Mouse (Mus musculus) adrenal gland, adult 8-10 months (tissue): ENCODE results near the gene Ywhag. TPM values are rescaled to one million over a fixed set of nuclear protein-coding genes. Genes with fewer than 3 reads are reported as not detected.

Experiments
- DNase-seq: peaks from one replicate; pipeline ENCODE4 v3.0.0; 2022
- total RNA-seq, 4 experiments: library from RNA; stranded (reverse); gene quantifications; 2 replicates each; pipeline ENCODE4 v1.2.4; 2022

Gene Ywhag
- total RNA-seq, 4 experiments from 2014 or later: 434 to 601 (median 481) TPM

DNA sequence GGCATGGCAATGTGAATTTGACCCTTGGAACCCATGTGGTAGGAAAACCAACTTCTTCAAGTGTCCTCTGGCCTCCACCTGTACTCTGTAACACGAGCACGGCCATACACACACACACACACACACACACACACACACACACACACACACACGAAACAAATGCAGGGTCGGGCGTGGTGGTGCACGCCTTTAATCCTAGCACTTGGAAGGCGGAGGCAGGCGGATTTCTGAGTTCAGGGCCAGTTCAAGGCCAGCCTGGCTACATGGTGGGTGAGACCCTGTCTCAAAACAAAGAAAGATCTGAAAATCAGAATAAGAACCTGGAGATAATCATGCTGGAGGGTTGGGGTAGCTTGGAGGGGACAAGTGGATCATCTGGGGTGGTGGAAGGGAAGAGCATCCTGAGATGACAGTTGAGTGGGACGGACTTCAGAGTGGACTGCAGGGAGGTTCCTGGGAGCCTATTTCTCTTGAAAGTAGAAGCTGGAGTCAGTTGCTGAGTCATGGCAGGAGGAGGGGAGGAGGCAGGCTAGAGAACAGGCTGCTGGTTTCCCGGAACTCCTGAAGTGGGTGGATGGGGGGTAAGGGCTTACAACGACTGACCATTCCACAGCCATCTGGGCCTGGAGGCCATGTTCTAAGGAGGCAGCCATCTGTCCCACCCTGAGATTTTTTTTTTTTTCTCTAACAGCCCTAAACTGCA, 16.4 kb upstream of the Ywhag start:
- no peak for DNase-seq

DNA sequence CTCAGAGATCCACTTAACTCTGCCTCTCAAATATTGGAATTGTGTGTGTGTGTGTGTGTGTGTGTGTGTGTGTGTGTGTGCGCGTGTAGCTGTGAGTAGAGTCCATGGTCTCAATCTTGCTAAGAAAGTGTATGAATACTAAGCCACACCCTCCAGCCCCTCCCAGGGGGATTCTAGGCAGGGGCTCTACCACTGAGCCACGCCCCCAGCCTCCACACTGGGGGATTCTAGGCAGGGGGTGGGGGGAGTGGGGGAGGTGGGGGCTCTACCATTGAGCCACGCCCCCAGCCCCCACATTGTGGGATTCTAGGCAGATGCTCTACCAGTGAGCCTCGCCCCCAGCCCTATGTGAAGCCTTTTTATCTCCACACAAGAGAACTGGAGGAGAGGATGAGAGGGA, 12.2 kb upstream of the Ywhag start:
- DNase-seq: no peak

DNA sequence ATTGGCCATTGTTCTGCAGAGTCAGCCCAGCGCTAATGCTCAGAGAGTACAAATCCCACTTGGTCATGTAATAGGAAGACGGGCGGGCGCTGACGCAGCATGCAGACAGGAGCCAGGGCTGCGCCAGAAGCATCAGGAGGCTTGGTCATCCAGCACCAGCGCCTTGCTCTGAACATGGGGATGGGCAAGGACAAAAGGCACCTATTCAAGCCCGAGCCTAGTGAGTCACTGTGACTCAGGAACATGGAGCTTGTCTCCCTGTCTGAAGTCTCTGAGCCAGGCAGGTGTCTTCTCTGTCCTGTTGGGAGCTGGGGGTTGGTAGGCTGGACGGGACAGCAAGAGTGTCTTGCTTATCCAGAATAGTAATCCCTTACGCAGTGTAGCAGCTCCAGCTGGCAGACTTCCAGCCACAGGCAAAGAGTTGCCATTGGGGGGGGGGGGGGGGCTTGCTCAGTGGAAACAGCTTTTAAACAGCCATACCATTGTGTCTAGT, 11.5 kb upstream of the Ywhag start:
- no peak for DNase-seq

DNA sequence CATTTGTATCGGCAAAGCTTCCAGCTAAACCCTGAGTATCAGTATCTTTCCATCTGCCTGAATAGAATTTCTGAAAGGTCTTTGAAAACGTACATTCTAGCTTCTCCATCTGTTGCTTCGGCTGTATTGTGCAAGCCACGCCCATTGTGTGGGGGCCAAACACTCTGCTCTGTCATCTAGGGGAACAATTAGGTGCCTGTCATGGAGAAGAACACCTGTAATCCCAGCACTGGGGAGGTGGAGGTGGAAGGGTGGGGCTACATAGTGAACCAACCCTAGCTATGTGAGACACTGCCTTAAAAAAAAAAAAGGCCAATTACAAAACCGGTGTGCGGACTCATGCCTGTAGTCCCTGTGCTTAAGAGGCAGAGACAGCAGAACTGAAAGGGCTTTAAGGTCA, 8.3 kb upstream of the Ywhag start:
- DNase-seq: no peak

DNA sequence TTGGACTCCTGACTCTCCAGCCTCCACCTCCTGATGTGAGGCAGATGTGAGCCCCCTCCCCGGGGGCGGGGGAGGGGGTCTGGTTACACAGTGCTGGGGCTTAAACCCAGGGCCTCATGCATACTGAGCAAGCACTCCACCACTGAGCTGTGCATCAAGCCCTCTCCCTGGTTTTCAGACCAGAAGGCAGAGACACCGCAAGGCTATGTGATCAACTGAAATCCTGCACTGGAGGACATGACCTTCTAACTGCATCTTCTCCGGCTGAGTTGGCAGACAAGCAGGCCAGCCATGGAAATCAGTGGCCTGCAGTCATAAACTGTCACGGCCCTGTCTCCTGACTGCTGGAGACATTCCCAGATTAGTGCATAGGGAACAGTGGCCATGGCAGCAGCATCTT, 6.2 kb upstream of the Ywhag start:
- peak; percentile 69 for DNase-seq

DNA sequence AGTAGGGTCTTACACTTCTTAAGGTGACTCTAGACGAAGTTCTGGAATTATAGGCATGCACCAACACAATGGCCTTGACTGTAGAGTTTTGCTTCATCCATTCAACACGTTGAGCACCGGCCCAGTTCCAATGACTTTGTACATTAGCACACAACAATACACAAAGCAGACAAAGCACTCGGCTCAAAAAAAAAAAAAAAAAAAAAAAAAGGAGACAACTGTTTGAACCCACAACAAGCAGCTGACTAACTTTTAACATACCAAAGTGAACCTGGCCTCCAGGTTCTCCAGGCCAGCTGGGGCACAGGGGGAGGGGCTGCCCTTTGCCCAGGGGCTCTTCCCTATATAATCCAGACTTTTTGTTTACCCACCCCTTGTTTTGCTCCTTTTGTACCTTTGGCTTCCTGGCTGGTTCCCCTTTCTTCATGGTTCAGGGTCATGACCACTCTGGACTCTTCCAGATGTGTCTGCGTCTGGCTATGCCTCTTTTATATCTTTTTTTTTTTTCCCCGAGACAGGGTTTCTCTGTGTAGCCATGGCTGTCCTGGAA, 1.3 kb upstream of the Ywhag start:
- no peak for DNase-seq

DNA sequence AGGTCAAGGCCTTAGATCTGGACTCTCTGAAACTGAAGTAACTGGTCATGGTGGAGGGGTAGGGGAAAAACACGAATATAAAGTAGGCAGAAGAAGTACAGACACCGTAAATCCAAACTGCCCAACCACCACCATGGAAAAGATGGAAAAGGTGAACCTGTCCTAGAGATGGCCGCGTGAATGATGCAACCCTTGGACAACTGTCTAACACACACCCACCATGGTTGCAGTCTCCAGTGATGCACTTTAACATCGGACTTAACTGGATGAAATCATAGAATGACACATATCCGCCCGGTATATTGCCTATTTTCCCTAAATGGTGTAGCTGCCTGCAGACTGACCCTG, 734 bp upstream of the Ywhag start:
- DNase-seq: no peak

DNA sequence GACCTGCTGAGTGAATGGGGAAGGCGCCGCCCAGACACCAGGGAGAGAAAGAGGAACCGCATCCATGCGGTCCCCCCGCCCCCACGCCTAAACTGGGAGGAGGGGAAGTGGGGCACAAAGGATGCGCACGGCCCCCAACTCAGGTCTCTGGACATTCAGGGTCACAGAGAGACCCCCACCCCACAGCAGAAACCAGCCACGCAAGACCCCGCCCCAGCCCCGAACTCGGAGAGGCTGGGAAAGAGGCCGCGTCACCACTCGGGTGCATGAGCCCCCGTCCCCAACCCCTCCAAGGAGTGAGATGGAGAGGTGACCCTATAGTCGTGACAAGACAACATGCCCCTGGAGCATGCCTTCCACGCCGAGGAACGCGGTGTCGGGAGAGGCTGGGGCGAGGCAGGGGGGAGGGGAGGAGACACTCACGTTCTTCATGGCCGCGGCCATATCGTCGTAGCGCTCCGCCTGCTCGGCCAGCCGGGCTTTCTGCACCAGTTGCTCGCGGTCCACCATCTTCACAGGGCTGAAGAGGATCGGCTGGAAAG, 445 bp downstream of the Ywhag start:
- peak; percentile 74 for DNase-seq

DNA sequence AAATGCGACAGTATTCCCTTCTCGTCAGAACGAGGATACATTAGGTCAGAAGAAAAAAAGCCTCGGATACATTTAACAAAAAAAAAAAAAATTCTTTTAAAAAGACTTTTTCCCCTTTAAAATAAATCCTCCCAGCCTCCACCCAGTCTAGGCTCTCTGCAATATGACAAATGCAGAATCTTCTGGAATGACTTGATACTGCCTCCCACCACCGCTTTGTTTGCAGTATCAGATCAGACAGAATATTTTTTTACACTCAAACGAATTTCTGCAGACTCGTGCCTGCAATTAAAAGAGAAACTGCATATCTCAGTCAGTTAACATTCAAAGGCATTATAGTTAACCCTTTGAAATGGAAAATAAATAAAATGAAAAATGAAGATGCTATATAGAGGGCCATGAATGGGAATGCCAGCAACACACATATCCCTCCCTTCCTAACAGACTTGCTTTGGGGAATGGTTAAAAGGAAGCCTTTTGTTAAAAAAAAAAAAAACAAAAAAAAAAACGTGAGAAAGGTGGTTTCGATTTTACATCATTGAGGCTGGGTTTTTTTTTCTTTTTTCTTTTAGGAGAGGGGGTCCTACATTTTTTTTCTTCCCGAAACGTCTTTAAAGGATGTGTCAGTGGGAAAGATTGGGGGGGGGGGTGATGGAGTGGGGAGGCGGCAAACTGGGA, 1.1 kb downstream of the Ywhag start:
- no peak for DNase-seq

DNA sequence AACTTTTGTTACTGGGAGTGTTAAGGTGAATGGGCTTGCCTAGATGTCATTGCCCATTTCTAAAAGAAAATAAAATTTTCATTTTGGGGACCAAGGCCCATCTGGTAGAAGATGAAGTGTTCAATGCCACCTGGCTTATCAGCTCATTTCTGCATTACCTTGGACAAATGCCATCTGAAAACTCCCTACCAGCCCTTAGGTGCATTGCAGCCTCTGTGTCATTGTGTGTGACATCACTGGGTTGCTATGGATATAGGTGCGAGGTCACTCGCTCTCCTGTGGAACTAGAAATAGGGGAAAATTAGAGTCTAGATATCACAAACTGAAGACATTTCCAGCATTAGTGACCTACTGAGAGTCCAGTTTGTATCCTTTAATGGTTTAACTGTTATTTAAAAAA, 2.1 kb downstream of the Ywhag start:
- no peak for DNase-seq

DNA sequence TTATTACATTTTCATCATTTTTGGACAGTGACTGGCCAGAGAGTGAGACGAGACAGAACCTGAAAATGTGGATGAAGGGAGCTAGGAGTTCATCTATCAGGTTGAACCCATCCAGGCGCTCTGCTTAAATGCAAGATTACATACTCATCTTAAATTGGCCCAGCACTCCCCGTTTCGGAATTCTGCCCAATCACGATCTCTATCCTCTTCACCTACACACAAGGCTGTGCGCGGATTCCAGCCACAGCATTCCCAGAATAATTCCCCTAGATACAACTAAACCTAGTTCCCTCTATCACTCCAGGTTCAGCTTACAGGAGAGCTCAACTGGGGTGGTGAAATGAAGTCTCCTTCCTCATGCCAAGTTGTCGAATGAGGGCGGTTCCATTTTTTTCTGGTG, 2.9 kb downstream of the Ywhag start:
- DNase-seq: no peak

DNA sequence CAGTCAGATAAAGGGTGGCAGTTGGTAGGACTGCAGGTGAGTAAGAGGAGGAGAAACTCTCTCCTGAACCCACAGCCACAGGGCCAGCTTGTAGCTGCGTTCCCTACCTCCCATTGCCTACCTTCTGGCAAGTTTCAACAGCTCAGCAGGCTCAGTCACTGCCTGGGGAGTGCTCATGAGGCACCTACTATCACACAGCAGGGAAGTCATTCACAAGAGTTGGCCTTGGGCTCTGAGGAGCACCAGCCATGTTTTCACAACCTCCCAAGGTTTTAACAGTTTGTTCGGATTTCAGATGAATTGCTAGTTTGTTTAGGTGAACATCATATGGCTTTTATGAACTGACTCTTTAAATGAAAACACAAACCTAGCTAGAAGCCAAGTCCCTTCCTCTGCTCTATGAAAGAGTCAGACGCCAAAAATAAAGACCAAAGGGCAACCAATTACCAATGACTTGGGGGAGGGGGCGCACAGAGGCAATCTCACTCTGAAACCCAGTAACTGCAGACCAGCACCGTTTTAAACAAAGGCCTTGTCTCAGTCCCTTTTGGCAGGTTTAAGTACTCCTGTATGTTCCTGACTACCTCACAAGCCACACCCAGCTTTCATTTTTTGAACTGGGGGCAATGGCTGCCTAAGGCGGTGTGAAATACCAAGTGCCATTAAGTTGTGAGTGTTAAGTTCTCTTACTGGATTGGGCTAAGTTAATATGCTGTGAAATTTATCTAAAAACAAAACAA, 4.6 kb downstream of the Ywhag start:
- peak; percentile 33 for DNase-seq

DNA sequence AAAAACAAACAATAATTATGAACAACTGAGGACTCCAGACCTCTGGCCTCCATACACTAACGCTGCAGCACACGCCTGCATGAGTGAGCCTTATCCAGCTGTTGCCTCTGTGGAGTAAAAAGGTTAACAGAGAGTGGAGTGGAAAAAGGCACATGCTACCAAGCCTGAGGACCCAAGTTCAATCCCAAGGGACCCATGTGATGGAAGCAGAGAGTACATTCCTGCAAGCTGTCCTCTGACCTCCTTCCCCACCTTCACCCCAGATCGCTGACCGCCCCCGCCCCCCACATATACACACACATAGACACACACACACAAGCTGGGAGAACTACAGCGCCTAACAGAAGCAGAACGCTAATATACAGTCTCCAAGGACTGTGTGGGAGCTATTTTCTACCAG, 10.5 kb downstream of the Ywhag start:
- DNase-seq: no peak

DNA sequence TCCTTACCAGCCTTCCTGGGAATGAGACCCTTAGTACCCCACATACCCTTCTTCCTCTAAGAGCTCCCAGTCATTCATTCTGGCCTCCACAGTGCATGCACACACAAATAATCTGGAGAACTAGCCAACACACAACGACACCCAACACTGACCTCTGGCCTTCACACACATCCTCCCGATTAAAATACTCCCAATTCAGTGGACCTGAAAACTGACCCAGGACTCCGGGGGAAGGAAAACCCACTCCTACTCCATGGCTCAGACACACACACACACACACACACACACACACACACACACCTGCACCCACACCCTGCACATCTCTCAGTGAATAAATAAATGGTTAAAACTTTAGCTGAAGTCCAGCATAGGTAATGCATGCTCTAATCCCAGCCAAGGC, 14.5 kb downstream of the Ywhag start:
- DNase-seq: no peak

DNA sequence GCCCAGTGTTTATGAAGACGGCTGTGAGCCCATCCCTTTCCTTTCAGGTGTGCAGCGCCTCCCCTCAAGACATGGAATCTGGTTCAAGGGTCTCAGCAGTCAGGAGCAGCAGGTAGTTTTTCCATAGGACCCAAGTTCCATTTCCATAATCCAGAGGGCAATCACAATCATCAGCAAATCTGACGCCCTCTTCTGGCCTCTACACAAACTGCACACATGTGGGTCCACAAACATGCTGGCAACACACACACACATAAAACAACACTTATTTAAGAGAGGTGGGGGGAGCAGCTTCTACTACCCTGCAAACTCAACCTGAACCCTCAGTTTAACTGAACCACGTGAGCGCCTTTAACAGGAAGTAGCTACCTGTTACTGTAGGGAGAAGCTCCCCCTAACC, 15.8 kb downstream of the Ywhag start:
- no peak for DNase-seq

DNA sequence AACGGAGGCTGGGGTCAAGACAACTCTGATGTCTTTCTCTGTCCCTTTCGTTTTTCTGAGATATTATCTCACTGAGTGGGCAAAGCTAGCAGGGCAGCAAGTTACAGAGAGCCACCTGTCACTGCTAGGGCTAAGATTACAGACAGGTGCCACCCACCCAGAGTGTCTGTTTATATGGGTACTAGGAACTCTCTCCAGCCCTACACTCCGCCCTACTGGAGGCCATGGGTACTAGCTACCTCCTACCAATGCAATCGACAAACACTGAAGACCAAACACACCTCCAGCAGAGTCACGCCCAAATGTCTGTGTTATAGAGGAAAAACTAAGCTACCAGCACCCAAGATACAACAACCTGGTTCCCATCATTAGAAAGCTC, 16.4 kb downstream of the Ywhag start:
- no peak for DNase-seq

DNA sequence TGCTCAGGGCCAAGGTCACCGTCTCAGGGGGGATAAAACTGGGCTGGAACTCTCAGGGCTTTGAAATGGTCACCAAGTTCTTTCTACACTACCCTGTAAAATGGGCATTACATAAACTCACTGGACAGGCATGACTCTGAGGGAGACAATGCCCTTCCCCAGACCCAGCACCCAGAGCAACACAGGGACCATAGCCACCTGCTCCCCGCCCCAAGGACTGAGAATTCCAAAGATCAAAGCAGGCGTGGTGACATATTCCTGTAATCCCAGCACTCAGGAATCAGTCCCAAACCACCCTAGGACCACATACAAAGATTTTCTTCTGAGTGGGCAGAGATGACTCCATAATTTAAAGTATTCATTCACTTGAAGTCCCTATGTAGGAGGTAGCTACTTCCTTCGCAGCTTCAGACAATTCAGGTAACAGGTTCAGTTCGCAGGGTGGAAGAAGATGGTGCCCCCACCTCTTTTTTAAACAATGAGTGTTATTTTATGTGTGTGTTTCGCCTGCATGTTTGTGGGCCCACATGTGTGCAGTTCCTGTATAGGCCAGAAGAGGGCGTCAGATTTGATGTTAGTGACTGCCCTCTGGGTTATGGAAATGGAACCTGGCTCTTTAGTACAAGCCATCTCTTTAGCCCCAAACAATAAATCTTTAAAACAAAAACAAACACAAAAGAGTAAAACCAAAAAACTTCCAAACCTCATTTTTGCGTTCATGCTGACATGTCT, 16.9 kb downstream of the Ywhag start:
- DNase-seq: no peak

DNA sequence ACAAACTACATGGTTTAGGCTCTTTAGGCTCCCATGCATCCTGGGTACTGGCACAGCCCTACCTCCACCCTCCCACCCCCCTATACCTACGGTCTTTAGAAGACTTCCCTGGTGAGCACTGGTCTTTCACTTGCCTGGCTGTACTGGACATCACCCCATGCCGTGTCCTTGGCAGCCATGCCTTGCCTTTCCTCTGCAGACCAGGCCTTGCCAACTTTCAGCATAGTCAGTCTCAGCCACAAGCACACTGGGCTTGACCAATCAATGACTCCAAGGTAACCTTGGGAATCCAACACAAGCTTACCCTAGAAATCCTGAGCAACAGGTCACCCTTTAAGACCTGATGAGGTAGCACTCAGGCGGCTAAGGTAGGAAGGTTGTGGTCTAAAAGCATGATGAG, 17.8 kb downstream of the Ywhag start:
- DNase-seq: peak; percentile 48

DNA sequence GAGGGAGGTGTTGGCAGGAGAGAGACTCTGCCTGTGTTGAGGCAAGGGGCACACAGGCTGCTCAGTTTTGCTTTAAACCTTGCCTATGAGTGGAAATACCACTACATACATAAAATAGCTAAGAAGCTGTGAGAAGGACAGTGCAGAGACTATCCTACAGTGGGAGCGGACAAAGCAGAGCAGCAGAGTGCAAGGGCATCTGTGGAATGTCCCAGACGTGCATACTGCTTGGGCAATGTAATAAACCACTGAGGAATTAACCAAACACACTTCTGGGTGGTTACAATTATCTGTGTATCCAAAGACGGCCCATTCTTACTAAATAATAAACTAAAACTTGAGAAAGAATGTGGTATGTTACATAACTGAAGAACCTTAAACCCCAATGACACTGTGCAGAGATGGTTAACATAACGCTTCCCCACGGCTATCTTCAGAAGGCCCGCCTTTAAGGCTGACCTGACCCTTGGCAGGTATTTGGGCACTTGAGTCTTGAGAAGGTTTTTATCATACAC, 18.3 kb downstream of the Ywhag start:
- DNase-seq: no peak

DNA sequence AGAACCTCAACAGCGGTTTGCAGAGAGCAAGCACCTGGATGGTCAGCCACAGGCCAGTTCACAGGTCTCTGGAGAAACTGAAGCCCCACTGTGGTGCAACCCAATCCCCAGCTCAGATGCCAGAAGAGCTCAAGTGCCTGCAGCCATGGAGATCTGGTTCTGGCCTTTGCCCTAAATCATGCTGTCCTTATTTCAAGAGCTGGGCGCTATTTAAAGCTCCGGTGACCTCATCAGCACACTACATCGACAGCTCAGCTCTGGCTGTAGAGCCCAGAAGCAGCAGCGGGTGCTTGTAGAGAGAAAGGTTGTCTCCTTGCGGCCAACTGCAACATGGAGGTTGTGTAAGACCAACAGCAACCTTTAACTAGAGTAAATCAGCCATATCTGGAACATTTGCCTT, 20.3 kb downstream of the Ywhag start:
- DNase-seq: peak; percentile 68

DNA sequence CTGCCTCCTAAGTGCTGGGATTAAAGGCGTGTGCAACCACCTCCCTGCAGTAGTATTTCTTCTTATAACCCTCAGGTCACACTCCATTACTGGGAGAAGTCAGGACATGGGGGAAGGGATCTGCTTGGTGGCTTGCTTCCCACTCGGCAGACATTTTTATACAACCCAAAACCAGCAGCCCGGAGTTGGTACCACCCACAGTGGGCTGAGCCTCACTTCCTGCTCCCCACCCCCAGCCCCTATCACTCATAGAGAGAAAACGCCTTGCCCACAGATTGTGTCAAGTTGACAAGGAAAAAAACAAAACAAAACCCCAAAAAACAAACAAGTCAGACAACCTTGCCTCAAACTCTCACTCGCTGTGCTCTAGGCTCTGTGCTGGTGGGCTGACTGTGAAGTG, 21.2 kb downstream of the Ywhag start:
- DNase-seq: no peak

DNA sequence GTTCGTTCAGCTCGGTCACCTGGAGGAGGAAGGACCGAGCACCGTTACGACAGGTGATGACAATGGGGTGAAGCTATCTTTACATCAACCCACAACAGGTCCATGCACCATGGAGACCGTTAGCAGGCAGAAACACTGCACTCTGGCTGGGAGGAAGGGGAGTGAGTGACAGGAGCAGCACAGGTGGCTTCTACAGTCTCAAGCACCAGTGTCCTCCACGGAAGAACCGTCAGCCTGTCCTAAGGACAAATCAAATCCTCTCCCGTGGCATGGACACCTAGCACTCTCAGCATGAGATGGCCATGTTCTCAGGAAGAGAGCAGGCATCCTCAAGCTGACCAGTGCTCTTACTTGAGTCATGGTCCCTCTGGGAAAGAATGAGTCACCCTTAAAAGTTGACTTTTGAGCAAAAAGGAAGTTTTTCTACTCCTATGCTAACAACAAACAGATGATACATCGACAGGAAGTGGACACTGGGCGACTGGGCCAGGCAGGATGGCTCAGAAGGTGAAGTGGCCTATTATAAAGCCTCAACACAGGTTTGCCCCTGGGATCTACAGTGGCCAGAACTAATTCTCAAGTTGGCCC, 22.7 kb downstream of the Ywhag start:
- DNase-seq: no peak
